Mouse (Mus musculus) neural tube, embryonic 14.5 days (tissue): ENCODE results near the gene Bfsp1. TPM values are rescaled to one million over a fixed set of nuclear protein-coding genes. Genes with fewer than 3 reads are reported as not detected.

Experiments used
- ATAC-seq: fragments of 200-750 bp; cut with Nextera tagmentation; 2 replicates; pipeline ENCODE4 v1.8.0; 2017; ENCODE audit warnings: low read depth, mild to moderate bottlenecking, moderate TSS enrichment, moderate library complexity
- H3K27ac ChIP-seq: fragments of 300-500 bp; sonication (generic); 2 replicates; pipeline ENCODE4 v1.5.1; 2014; ENCODE audit warnings: low read depth, mild to moderate bottlenecking, control low read depth, low read length, moderate library complexity, mixed read lengths
- H3K27me3 ChIP-seq: fragments of 300-500 bp; sonication (generic); 2 replicates; pipeline ENCODE4 v1.6.1; 2014; ENCODE audit warnings: low read length; ENCODE audit not compliant: control insufficient read depth, insufficient read depth
- H3K36me3 ChIP-seq: fragments of 300-500 bp; sonication (generic); 2 replicates; pipeline ENCODE4 v1.6.1; 2014; ENCODE audit warnings: low read length, mixed read lengths; ENCODE audit not compliant: control insufficient read depth, insufficient read depth
- H3K4me1 ChIP-seq: fragments of 300-500 bp; sonication (generic); 2 replicates; pipeline ENCODE4 v1.6.1; 2014; ENCODE audit warnings: low read length; ENCODE audit not compliant: control insufficient read depth, insufficient read depth
- H3K4me2 ChIP-seq: fragments of 300-500 bp; sonication (generic); 2 replicates; pipeline ENCODE4 v1.6.1; 2014; ENCODE audit warnings: mild to moderate bottlenecking, low read depth, low read length, control low read depth
- H3K4me3 ChIP-seq: fragments of 300-500 bp; sonication (generic); 2 replicates; pipeline ENCODE4 v1.5.1; 2014; ENCODE audit warnings: low read depth, low read length, control low read depth, mixed read lengths
- H3K9ac ChIP-seq: fragments of 300-500 bp; sonication (generic); replicated peaks from 2 replicates; pipeline ENCODE4 v1.6.1; 2014; ENCODE audit warnings: low read depth, mild to moderate bottlenecking, control low read depth, low read length, mixed read lengths
- H3K9me3 ChIP-seq: fragments of 300-500 bp; sonication (generic); 2 replicates; pipeline ENCODE4 v1.6.1; 2016; ENCODE audit warnings: low read length; ENCODE audit not compliant: control insufficient read depth
- WGBS: fragments of 180-500 bp; shearing (Covaris S2); extraction: QIAGEN DNeasy Blood & Tissue Kit; methylation state at CpG from one replicate; pipeline ENCODE4 v1.1.7; 2014; 5-methylcytosine and 5-hydroxymethylcytosine counted together
- polyA plus RNA-seq: library from polyadenylated mRNA; unstranded; fragments of >200 nt; fragmentation: Nextera tagmentation; extraction: Ambion mirVana; gene quantifications from 2 replicates; pipeline ENCODE4 v1.2.1, GENCODE M21; 2014

Gene Bfsp1
- polyA plus RNA-seq, 1 experiment from 2014 or later: 1.3 TPM

- no peak for ATAC-seq
- Histone ChIP-seq H3K4me3 (no peak overlapping the region), H3K4me1 (no peaks in the 10 kb centered on the region), H3K27ac (no peak overlapping the region), H3K9ac (no peak overlapping the region), H3K27me3 (no peaks in the 10 kb centered on the region), H3K36me3 (no peaks in the 10 kb centered on the region), H3K9me3 (no peaks in the 10 kb centered on the region), H3K4me2 (no peak overlapping the region)
- WGBS: 82% methylated on average over 5 of the region's 5 CpGs
Observed at GRCm38 (mm10) chr2:143844779-143845178, 18.2 kb downstream of the Bfsp1 start.

DNA sequence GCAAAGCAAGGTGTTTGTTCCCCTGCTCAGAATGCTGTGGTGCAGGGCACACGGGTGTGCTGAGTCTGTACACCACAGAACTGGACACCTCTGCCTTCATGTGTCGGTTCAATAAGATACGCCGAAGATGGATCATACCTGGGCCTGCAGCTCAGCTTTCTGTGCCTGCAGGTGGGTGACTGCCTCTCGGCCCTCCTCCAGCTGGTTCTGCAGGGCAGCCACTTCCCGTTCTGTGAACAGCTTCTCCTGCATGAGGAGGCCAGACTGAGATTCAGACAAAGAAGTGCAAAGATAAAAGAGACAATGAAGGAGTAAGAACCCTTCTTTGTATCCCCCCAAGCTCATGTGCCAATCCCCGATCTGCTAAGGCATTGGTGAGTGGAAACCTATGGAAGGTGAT, 21.4 kb downstream of the Bfsp1 start:
- H3K4me2 ChIP-seq: no peak overlapping the region
- ATAC-seq: no peak
- no peaks in the 10 kb centered on the region for H3K9me3 ChIP-seq
- no peak overlapping the region for H3K4me3 ChIP-seq
- H3K4me1 ChIP-seq: 0 out of 2 replicates have a peak, but pooled peaks cover 2% of the 10 kb centered on the region
- no peaks in the 10 kb centered on the region for H3K36me3 ChIP-seq
- whole genome bisulfite sequencing: 79% methylated on average over 7 of the region's 7 CpGs
- H3K9ac ChIP-seq: no peak overlapping the region
- no peaks in the 10 kb centered on the region for H3K27me3 ChIP-seq
- H3K27ac ChIP-seq: no peak overlapping the region

- H3K27me3 ChIP-seq: no peaks in the 10 kb centered on the region
- ATAC-seq: no peak
- no peak overlapping the region for H3K4me3 ChIP-seq
- WGBS: 72% methylated on average over 6 of the region's 6 CpGs
- H3K4me1 ChIP-seq: 0 out of 2 replicates have a peak, but pooled peaks cover 2% of the 10 kb centered on the region
- no peaks in the 10 kb centered on the region for H3K9me3 ChIP-seq
- no peak overlapping the region for H3K27ac ChIP-seq
- no peak overlapping the region for H3K4me2 ChIP-seq
- H3K9ac ChIP-seq: no peak overlapping the region
- H3K36me3 ChIP-seq: no peaks in the 10 kb centered on the region
Observed at GRCm38 (mm10) chr2:143840895-143841294, 22.1 kb downstream of the Bfsp1 start.

- Histone ChIP-seq H3K4me3 (no peak overlapping the region), H3K9me3 (no peaks in the 10 kb centered on the region), H3K4me1 (0 out of 2 replicates have a peak, but pooled peaks cover 2% of the 10 kb centered on the region), H3K4me2 (no peak overlapping the region), H3K27ac (no peak overlapping the region), H3K9ac (no peak overlapping the region), H3K27me3 (no peaks in the 10 kb centered on the region), H3K36me3 (no peaks in the 10 kb centered on the region)
- WGBS: 91% methylated on average over 2 of the region's 2 CpGs
- no peak for ATAC-seq
Observed at GRCm38 (mm10) chr2:143839458-143839857, 23.5 kb downstream of the Bfsp1 start.

GRCm38 (mm10) chr2:143838698-143839097, 24.3 kb downstream of the Bfsp1 start:
- Histone ChIP-seq H3K27me3 (no peaks in the 10 kb centered on the region), H3K9me3 (no peaks in the 10 kb centered on the region), H3K36me3 (no peaks in the 10 kb centered on the region), H3K4me3 (no peak overlapping the region), H3K4me2 (no peak overlapping the region), H3K9ac (no peak overlapping the region), H3K4me1 (0 out of 2 replicates have a peak, but pooled peaks cover 2% of the 10 kb centered on the region), H3K27ac (no peak overlapping the region)
- WGBS: 74% methylated on average over 5 of the region's 5 CpGs
- ATAC-seq: no peak

- H3K4me1 ChIP-seq: 0 out of 2 replicates have a peak, but pooled peaks cover 2% of the 10 kb centered on the region
- H3K9me3 ChIP-seq: no peaks in the 10 kb centered on the region
- no peaks in the 10 kb centered on the region for H3K27me3 ChIP-seq
- WGBS: under 1% methylated on average over 8 of the region's 8 CpGs
- peak overlapping the region; percentile 44 for H3K4me2 ChIP-seq
- no peaks in the 10 kb centered on the region for H3K36me3 ChIP-seq
- H3K9ac ChIP-seq: no peak overlapping the region
- peak; percentile 80 for ATAC-seq
- H3K4me3 ChIP-seq: 0 out of 2 replicates have a peak overlapping the region, but pooled peaks have one; percentile 6
- no peak overlapping the region for H3K27ac ChIP-seq
Observed at GRCm38 (mm10) chr2:143837291-143837701, 25.7 kb downstream of the Bfsp1 start.

GRCm38 (mm10) chr2:143835820-143836219, 27.2 kb downstream of the Bfsp1 start:
- H3K4me1 ChIP-seq: 0 out of 2 replicates have a peak, but pooled peaks cover 2% of the 10 kb centered on the region
- no peak for ATAC-seq
- H3K27me3 ChIP-seq: no peaks in the 10 kb centered on the region
- H3K4me2 ChIP-seq: no peak overlapping the region
- no peak overlapping the region for H3K9ac ChIP-seq
- H3K27ac ChIP-seq: no peak overlapping the region
- 87% methylated on average over 7 of the region's 7 CpGs for WGBS
- H3K9me3 ChIP-seq: no peaks in the 10 kb centered on the region
- no peaks in the 10 kb centered on the region for H3K36me3 ChIP-seq
- no peak overlapping the region for H3K4me3 ChIP-seq

GRCm38 (mm10) chr2:143834082-143834481, 28.9 kb downstream of the Bfsp1 start:
- no peak overlapping the region for H3K9ac ChIP-seq
- no peaks in the 10 kb centered on the region for H3K27me3 ChIP-seq
- no peaks in the 10 kb centered on the region for H3K36me3 ChIP-seq
- no peak overlapping the region for H3K4me2 ChIP-seq
- H3K9me3 ChIP-seq: no peaks in the 10 kb centered on the region
- 79% methylated on average over 6 of the region's 6 CpGs for WGBS
- H3K4me3 ChIP-seq: no peak overlapping the region
- no peak overlapping the region for H3K27ac ChIP-seq
- 0 out of 2 replicates have a peak, but pooled peaks cover 2% of the 10 kb centered on the region for H3K4me1 ChIP-seq
- no peak for ATAC-seq

GRCm38 (mm10) chr2:143832721-143833120, 30.3 kb downstream of the Bfsp1 start:
- no peak overlapping the region for H3K9ac ChIP-seq
- 0 out of 2 replicates have a peak, but pooled peaks cover 2% of the 10 kb centered on the region for H3K4me1 ChIP-seq
- H3K4me2 ChIP-seq: no peak overlapping the region
- H3K27me3 ChIP-seq: no peaks in the 10 kb centered on the region
- no peaks in the 10 kb centered on the region for H3K36me3 ChIP-seq
- ATAC-seq: no peak
- 75% methylated on average over 5 of the region's 5 CpGs for WGBS
- no peaks in the 10 kb centered on the region for H3K9me3 ChIP-seq
- no peak overlapping the region for H3K27ac ChIP-seq
- H3K4me3 ChIP-seq: no peak overlapping the region
